Mouse (Mus musculus): ENCODE data around the gene St3gal3.
A peak's percentile ranks its signal among the peaks of the same experiment; 100 is the strongest.

The St3gal3 gene

DNA sequence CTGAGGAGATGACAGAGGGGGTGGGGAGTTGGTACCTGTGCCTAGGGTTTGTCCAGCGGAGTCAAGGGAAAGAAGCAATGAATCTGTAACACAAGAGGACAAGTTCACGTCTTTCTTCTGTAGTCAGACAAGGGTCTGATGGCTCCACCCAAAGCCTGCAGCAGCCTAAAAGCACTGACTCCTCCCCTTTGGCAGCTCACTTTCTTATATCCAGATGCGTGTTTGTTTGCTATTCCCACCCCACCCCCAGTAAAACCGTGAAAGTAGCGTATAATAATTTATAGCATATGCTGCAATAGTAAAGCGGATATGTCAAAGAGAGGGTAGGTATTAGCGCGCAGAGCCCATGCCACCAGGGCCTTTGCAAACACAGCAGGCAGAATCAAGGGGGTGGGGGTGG is 80.1 kb downstream of the St3gal3 start:
- DNase-seq (ENCODE audit: low read depth, low spot score), result no peak

DNA sequence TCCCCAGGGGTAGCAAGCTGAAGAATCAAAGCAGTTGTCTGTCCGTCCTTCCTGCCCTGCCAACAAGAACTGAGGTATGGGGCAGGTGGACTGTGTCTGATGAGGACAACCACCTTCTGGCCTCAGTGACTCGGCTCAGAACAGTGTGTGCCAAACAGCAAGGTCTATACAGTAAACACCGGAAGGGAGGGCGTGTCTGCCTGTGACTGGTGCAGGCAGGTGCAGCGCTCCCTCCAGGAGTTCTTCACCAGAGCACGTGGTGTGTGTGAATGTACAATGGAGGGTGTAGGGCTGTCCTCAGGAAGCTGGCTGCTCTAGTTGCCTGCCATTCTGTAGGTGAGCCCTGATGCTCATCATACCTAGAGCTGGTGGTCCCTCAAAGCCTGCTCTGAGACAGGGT is 80.8 kb downstream of the St3gal3 start:
- no peak for DNase-seq (ENCODE audit: low read depth, low spot score)

DNA sequence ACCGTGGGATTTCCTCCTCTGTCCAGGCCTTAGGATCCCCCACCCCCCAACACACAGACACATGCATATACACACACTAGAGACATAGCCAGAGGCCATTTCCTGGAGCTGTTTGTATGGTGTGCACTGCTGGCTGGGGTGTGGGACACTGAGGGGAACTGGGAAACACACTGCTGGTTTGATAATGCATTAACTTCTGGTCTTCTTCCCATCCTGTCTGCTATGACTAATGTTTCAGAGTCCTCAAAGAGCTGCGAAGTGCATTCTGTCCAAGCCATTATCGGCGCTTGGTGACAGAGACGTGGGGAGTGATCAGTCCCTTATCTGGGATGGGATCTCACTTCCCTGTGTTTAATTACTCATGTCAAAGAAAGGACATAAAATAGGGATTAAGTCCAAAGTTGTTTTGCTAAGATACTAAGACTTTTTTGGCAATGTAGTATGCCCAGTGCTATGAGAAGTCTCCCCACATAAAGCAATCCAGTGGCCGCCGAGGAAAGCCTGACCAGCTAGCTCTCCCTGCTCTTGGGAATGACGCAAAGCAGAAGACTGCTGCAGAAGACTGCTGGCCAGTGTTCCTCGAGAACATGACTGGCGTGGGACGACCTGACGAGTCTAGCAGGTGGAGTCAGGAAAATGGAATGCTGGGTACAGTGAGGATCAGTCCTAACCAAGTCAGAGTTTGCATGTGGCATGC is 85.0 kb downstream of the St3gal3 start:
- DNase-seq (ENCODE audit: low read depth, low spot score), result no peak

DNA sequence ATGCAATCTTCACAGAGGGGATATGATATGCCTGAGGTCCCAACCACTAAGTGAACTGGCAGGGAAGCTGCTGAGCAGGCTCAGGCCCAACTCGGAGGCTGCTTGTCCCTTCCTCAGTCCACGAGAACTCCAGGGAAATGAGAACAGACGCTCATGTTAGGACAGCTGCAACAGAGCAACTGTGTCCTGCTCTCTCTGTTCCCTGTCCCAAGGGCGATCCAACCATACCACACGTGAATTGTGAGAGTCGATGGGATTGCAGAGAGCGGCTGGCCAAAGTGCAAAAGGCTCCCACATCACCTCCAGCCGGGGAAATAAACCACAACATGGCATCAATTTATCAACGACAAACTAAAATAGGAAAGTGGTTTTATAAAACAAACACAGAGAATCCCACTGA is 90.2 kb downstream of the St3gal3 start:
- no peak for DNase-seq (ENCODE audit: low read depth, low spot score)

DNA sequence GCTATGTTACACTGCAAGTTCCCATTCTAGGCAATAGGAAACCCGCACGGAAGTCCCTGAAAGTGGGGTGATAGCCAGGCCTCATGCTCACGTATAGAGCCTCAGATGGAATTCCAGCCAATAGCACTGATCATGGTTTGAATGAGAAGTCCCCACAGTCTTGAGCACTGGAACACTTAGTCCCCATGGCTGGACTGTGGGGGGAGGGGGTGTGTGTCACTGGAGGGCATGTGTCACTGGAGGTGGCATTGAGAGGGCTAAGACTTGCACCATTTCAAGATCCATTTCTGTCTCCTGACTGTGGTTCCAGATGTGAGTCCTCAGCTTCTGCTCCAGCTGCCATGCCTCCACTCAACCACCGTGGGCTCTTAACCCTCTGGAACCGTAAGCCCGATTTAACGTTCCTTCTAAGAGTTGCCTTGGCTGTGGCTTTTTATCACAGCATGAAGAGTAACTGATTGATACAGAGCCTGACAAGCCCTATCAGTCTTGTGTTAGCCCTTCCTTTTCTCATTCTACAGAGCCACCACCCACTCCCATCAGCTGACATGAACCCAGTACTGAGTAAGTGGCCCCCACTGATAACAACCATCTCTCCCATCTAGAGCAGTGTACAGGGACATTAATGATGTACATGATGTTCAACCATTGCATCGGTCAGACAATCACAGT is 91.2 kb downstream of the St3gal3 start:
- DNase-seq (ENCODE audit: low read depth, low spot score), result no peak

DNA sequence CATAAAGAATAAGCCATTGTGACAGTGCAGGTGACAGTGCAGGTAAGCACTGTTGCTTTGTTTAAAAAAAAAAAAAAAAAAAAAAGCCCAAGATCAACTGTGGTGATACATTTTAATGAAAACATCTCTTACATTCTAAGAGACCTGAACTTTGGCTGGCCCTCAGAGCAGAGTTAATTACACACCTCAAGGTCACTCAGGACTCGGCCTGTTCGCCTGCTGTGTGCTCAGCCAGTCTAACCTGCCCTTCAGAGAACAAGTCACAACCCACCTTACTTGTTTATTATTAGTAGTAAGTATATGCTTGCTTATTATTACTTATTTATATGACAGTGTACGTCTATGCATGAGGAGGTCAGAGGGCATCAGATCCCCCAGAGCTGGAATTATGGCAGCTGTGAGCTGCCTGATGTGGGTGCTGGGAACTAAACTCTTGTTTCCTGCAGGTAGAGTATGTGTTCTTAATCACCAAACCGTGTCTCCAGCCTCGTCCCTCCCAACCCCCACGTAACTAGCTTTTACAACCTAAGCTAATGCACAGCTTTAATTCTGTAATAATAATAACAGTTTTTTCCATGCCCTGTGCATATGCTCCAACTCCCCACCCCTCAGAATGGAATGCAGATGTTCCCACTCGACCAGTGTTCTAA is 91.9 kb downstream of the St3gal3 start:
- DNase-seq (ENCODE audit: low read depth, low spot score), result no peak

DNA sequence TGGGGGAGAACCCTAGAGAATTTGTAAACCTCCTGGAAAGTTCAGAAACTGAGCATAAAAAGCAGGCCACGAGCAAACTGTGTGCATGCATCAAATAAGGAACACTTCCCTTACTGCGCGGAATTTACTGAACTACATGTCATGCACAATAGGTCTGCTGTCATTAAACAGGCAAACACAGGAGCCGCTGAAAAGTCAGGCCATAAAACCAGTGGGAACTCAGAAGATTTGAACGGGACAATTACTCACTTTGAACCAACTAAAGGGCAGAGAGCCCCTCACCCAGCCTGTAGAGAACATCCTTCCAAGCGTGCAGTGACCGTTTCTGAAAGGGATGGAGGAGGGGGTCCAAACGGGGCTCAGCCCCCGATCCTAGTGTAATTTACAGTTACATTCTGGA is 93.6 kb downstream of the St3gal3 start:
- peak; percentile 27 for DNase-seq (ENCODE audit: low read depth, low spot score)

DNA sequence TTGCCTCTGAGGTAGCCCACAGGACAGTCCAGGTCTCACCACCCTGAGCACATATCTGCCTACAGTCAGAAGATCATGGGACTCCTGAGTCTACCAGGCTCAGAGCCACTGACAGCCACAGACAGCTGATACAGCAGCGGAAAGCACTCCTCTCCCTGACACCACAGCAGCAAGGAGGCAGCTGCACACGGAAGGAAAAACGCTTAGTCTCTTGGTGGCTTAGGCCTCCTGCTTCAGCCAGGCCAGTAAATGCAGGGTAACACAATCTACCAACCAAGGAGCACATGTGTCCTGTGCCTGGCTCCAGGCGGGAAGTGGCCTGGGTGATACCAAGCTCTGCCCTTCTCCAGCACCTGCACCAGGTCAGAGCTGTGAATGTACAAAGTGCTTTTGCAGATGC is 94.1 kb downstream of the St3gal3 start:
- peak; percentile 38 for DNase-seq (ENCODE audit: low read depth, low spot score)

DNA sequence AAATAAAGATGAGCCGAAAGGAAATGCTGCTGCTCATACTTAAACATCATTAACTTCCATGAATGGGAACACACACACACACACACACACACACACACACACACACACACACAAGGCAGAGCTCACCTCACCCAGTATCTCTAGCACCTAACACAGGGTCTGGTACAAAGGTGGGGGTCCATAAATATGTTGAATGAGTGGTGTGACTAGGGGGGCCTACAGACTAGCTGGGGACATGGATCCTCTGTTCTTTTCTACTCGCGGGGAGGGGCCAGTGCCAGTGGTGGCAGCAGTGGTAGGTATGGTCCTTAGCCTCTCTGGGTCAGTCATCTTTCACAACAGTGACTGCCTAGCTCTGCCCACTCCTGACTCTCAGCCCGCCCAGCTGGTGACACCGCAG is 94.8 kb downstream of the St3gal3 start:
- no peak for DNase-seq (ENCODE audit: low read depth, low spot score)

DNA sequence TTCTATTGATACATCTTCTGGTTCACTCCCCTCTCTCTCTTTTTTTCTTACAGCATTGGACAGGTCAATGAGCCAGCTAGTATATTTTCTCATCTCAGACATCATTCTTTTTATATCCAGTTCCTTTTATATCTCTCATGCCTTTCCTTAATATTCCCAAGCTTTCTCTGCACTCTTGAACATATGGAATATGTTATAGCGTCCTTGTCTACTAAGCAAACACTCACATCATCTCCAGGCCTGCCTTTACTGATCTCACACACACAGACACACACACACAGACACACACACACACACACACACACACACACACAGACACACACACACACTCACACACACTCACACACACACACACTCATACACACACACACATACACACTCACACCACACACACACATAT is 96.7 kb downstream of the St3gal3 start:
- DNase-seq (ENCODE audit: low read depth, low spot score), result no peak

DNA sequence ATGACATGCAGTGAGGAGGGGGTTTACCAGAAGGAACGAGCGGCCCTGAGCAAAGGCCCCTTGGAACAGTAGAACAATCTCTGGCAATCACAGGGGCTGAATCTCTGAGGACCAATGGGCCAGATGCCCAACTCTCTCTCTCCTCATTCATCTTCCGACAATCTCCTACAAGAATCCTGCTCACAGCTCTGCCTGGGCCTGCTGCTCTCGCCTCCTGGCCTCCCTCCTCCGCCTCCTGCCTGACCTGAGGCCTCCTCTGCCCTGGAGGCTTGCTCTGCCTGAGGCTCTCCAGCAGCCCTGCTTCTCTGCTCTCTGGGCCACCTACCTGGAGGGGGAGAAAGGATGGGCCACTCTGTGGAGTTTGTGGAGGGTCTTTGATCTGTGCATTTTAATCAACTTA is 97.3 kb downstream of the St3gal3 start:
- DNase-seq (ENCODE audit: low read depth, low spot score), result no peak

DNA sequence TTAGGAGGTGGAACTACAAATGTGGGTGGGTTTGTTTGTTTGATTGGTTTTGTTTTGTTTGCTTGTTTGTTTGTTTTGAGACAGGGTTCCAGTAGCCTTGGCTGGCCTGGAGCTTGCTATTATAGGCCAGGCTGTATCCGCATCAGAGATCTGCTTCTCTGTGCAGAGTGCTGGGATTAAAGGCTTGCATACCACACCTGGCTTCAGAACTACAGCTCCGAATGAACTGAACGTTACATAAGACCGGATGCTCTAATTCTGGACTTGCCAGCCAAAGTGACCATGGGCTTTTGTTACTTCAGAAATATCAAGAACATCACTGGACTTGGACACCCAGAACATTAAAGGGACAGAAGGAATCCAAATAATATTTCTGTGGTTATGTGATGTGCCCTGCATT is 98.2 kb downstream of the St3gal3 start:
- no peak for DNase-seq (ENCODE audit: low read depth, low spot score)

DNA sequence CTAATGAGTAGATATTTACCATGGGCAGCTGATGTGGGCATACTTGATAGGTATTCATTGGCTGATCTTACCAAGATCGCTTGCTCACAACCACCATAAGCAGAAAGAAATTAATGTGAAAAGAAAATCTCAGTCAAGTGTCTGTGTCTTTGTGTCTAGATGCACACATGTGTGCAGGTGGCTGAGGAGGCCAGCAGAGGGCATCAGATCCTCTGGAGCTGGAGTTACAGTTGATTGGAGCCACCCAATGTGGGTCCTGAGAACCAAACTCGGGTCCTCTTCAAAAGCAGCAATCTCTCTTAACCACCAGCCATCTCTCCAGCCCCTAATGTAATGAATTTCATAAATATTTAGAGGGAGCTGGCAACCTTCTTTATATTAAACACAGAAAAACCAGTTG is 99.6 kb downstream of the St3gal3 start:
- no peak for DNase-seq (ENCODE audit: low read depth, low spot score)

DNA sequence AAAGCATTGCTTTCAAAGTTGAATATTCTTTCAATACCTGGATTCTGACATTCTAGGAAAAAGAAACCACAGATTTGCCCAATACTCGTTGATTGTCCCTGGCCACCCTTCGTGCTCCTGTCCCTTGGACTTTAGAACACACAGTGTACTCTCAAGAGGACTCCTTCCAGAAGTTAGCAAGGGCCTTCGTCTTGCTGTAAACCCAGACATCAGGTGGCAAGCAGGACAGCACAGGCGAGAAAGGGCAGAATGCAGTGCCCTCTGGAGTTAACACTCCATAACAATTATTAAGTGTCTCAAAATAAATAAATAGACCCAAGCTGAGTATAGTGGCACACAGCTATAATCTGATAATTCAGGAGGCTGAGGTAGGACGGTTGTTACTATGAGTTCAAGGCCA is 101.7 kb downstream of the St3gal3 start:
- no peak for DNase-seq (ENCODE audit: low read depth, low spot score)

DNA sequence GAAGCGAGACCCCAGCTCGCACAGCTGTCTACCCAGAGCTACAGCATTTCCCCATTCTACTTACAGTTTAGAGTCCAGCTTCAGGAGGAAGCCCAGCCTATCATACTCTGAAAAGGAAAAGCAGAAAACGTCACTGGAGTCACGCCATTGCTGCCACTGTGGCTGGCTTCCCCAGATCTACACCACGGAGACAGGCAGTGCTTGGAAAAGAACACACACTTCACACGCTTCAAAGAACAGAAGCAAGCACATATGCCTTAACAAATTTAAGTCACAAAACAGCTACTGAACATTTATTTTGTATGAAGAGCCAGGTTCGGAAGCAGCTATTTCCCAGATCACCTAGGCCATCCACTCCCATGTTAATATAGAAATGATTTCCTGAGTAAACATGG is 102.9 kb downstream of the St3gal3 start:
- DNase-seq (ENCODE audit: low read depth, low spot score), result no peak

DNA sequence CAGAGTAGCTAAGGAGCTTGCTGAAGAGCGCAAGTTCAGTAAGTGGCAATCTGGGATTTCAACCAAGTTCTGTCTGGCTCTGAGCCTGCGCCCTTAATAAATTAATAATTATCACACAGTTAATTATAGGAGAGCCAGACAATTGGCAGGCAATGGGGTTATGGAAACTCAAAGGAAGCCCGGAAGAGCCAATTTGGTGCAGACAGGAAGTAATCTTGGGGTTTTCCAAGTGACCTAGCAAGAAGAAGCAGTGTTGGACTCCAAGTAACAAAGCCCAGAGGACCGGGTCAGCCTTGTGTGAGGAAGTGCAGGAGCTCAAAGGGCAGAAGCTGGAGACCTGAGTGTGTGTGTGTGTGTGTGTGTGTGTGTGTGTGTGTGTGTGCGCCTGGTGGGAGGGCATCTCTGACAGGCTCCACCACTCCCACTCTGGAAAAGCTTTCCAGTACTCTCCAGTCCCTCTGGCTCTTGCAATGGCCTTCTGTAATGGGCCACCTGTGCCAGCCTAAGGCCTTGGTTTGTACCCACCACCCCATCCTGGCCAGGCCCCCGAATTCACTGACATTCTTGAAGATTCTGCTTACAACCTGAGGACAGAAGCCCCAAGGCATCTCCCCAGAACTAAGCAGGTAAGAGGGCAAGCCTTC is 103.5 kb downstream of the St3gal3 start:
- DNase-seq (ENCODE audit: low read depth, low spot score), result no peak

DNA sequence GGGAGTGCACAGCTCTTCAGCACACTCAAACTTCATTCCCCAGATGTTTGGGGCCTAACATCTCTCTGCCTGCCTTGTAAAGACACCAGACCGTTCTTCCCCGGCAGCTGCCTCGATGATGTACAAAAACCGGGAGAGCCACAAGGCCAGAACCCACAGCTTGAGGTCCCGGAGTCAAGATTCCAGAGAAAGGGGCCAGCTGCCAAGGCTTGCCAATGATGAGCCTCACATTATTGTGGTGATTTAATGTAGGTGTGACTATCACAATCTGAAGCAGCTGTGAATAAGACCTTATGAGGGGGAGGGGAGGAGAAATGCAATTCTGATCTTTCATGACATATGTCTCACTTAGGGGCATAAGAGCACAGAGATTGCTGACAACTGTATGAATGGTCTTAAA is 104.4 kb downstream of the St3gal3 start:
- no peak for DNase-seq (ENCODE audit: low read depth, low spot score)

DNA sequence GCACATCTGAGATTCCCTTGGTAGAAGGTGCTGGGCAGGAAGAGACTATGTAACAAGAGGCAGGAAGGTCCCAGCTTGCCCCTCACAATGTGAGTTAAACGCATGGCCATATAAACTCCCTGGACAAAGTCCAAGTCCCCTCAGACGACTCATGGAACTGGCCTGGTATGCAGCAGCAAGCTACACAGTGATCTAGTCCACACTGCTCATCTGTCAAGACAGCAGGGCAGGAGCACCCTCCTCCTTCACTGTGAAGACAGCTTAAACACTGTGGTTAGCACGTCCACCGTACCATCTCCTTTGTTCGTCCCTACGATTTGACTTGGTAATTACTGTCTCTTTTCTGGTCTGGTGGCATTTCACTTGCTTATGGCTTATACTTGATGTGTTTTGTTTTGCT is 104.8 kb downstream of the St3gal3 start:
- DNase-seq (ENCODE audit: low read depth, low spot score), result no peak

DNA sequence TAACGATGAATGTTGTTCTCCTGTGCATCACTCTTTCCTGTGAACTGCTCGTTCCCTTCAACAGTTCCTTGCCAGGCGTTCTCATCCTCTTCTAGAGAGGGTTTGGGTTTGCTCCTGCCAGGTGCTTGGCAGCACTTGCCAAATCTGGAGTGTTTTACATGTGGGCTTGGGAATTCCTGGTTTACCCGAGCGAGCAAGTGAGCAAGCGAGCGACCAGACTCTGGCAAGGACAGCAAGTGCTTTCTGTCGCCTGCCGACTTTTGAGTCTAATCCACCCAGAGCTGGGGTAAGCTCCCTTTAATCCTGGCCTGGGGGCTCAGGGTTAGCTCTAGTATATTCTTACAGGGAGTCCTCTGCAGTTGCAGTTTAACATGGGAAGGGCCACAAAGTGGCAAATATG is 105.7 kb downstream of the St3gal3 start:
- DNase-seq (ENCODE audit: low read depth, low spot score), result no peak

DNA sequence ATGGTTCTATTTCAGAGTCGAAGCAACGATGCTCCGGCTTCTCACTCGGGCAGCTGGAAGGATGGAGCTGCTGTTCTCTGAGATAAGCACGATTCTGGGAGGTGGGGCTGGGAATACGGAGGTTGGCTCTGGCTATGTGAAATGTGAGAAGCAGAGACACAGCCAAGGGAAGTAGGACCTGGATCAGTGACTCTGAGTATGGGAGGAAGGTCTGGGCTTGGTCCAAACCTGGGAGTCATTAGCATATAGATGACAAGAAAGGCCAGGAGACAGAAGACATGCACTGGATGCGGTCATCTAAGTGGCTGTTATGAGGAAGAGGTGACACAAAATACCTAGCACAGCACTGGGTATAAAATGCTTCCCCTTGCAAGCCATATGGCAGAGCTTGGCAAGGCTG is 108.8 kb downstream of the St3gal3 start:
- no peak for DNase-seq (ENCODE audit: low read depth, low spot score)

DNA sequence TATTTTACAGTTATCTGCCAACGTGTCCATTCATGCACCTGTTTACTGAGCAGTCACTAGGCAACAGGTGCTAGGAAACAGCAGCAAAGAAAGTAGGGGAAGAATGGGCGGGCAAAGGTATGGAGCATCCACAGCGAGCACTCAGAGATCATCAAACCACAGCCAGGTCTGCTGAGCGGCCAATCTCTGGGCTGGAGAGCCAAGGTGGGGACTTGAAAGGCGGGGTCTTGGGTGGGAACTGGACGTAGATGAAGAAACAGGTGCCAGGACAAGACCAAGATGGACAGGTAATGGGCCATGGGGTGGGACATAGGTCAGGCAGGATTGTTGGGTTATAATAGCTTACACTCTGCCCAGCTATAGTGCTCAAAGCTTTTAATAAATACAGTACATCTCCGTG is 109.3 kb downstream of the St3gal3 start:
- no peak for DNase-seq (ENCODE audit: low read depth, low spot score)

DNA sequence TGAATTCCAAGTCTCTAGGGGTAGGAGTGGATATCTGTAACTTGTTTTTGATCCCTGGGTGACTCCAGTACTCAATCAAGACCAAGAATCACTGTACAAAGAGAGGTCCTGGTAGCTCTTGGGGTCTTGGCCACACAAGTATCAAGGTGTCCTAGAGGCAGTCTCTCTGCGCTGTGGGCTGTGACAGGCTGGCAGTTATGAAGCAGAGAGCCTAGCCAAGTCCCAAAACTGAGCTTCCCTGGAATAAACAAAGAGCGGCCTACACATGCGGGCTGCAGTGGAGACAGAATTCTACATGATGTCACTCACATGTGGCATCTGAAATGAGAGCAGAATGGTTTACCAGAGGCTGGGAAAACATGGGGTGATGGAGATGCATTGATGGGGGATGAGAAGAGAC is 111.9 kb downstream of the St3gal3 start:
- no peak for DNase-seq (ENCODE audit: low read depth, low spot score)

DNA sequence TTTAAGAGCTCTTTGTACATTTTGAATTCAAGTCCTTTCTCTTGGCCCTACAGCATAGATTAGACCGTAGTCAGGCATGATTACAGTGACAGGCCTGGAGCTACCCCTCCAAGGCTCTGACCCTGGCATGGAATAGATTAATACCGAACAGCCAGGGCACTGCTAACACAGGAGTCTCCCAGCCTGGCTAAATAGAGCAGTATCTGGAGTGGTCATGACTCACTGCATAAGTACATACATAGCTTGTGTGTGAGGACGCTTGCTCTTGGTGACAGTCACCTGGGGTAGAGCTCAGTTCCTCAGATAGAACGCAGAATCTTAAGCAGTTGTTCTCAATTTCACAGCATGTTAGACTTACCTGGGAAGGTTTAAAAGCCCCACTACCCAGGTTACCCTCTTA is 112.3 kb downstream of the St3gal3 start:
- no peak for DNase-seq (ENCODE audit: low read depth, low spot score)

Data from embryo, embryonic 11.5 days (tissue).